Mouse (Mus musculus) urinary bladder, postnatal 4 days (tissue): ENCODE measurements around the gene Gm2696.
"Not testable (repeated sequence)": the region's sequence is repeated elsewhere in the genome, so short reads cannot be mapped to it uniquely, and the experiment has no call there.

Experiments
- DNase-seq, 2 experiments: peaks; one replicate each; pipeline ENCODE4 v3.0.0; 2021 to 2022; ENCODE audit warnings: low spot score in 2 of 2

Gene Gm2696

DNA sequence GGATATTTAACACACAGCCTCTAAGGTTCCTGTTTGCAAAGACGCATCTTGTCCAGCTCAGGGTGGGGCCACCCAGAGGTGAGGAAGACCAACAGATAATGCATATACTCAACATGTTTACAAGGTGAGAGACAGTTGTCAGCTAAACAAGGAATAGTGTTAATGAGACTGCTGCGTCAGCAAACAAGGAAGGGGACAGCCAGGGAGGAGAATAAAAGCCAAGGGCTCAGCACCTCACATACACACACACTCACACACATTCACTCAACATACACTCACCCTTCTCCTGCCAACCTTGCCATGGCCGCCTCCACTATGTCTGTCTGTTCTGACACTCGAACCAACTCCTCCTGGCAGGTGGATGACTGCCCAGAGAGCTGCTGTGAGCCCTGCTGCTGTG lies at the start of gene Gm2696:
Gm2696 (plus strand) TSS at position 301 of the 400 bp plus-strand sequence.
- no peak for DNase-seq

DNA sequence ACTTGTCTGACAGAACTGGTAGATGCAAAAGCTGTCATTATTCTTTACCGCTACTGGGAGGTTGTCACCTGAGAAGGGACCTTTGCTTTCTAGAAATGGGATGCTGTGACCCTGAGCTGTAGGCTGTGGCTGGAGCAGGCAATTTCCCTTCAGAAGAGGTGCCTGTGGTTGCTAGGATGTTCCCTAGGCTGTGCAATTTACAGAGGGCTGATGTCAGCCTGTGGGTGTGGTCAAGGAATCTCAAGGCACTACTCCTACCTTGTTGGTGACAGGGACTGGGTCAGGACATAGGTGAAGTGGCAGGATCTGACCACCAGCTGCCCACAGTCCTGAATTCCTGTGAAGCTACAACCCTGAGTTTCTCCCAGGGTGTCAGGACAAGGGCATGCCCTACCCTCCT lies 44.8 kb upstream of the Gm2696 start:
- no peak for DNase-seq

DNA sequence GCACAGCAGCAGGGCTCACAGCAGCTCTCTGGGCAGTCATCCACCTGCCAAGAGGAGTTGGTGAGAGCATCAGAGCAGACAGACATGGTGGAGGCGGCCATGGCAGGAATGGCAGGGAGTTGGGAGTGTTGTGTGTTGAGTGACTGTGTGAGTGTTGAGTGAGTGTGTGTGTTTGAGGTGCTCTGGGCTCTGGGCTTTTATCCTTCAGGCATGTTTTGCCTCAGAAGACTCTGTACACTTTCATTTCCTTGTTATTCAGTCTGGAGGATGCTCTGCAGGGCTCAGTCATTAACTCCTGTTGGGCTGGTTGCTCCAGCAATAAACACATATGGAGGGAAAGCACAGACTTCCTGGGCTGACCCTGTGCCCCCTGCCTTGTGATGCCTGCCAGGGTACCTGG lies 43.3 kb upstream of the Gm2696 start, which contains the start of gene Gm3238:
Gm3238 (minus strand) TSS at position 101 of the 400 bp plus-strand sequence.
- DNase-seq, result not testable (repeated sequence)

GRCm38 (mm10) chr10:77772142-77772541 lies 42.3 kb upstream of the Gm2696 start:
- not testable (repeated sequence) for DNase-seq

DNA sequence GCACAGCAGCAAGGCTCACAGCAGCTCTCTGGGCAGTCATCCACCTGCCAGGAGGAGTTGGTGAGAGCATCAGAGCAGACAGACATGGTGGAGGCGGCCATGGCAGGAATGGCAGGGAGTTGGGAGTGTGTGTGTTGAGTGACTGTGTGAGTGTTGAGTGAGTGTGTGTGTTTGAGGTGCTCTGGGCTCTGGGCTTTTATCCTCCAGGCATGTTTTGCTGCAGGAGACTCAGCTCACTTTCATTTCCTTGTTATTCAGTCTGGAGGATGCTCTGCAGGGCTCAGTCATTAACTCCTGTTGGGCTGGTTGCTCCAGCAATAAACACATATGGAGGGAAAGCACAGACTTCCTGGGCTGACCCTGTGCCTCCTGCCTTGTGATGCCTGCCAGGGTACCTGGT lies 37.6 kb upstream of the Gm2696 start, which contains the start of gene Gm7138:
Gm7138 (minus strand) TSS at position 101 of the 400 bp plus-strand sequence.
- not testable (repeated sequence) for DNase-seq

DNA sequence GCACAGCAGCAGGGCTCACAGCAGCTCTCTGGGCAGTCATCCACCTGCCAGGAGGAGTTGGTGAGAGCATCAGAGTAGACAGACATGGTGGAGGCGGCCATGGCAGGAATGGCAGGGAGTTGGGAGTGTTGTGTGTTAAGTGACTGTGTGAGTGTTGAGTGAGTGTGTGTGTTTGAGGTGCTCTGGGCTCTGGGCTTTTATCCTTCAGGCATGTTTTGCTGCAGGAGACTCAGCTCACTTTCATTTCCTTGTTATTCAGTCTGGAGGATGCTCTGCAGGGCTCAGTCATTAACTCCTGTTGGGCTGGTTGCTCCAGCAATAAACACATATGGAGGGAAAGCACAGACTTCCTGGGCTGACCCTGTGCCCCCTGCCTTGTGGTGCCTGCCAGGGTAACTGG lies 32.0 kb upstream of the Gm2696 start, which contains the start of gene Gm3250:
Gm3250 (minus strand) TSS at position 101 of the 400 bp plus-strand sequence.
- DNase-seq, result not testable (repeated sequence)

DNA sequence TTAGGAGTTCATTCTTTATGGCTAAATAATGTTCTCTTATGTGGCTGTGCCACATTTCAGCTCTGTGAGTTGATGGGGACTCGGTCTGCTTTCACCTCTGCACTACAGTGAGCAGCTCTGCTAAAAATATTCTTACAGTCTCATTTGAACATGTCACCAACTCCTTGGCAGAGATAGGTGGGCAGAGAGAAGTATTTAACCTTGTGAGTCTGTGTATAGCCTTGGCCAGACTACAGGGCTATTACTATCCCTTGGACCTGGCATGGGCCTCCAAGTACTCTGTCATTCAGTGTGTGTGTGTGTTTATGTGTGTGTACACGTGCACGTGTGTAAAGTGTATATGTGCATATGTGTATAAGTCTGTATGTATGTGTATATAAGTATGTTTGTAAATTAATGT lies 31.1 kb upstream of the Gm2696 start:
- not testable (repeated sequence) for DNase-seq

GRCm38 (mm10) chr10:77787876-77788275 lies 26.6 kb upstream of the Gm2696 start, which contains the start of gene Gm7137:
Gm7137 (minus strand) TSS chr10:77788200.
- not testable (repeated sequence) for DNase-seq

DNA sequence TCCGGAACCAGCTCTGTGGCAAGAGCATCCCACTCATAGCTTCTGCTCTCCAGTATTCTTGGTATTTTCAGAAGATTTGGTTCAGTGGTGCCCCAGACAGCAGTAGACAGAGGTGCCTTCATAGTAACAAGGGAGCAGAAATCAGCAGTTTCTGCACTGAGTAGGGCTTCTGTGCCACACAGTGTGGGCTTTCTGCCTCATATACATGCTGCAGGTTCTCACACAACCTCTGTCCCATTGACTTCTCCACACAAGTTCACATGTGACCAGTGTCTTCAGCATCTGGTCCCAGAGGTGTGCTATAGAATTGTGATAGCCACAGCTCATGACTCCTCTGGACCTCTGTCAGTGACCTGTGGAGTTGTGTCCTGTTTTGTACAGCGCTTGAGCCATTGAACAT lies 25.9 kb upstream of the Gm2696 start:
- no peak for DNase-seq

DNA sequence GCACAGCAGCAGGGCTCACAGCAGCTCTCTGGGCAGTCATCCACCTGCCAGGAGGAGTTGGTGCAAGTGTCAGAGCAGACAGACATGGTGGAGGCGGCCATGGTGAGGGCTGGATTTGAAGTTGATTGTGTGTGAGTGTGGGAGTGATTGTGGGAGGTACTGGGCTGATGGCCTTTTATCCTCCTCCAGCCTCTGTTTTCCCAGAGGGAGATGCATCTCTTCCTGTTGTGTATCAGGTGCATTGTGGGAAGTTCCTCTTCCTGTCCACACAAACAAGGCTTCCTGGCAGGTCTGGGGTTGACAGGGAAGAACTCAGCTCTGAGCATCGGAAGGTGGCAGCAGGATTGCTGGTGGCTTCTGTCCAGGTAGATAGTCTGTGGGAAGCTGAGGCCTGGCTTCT lies 19.5 kb upstream of the Gm2696 start, which contains the start of gene Gm9639:
Gm9639 (minus strand) TSS at position 101 of the 400 bp plus-strand sequence.
- no peak for DNase-seq

DNA sequence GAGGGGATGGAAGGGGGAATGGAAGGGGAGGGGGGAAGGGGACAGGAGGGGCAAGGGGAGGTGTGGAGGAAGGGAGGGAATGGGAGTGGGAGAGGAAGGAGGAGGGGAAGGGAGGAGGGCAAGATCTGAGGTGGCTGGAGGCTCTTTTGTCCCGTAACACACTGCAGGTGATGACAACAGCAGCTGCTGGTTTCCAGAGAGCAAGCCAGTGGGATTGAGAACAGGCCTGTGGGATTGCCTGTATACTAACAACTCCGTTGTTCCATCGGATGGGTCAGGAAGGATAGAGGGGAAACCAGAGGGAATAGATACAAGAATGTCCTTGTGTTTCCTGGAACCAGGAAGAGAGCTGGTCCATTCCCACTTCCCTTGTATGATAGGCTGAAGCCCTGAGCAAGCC lies 16.8 kb upstream of the Gm2696 start:
- DNase-seq, result no peak

DNA sequence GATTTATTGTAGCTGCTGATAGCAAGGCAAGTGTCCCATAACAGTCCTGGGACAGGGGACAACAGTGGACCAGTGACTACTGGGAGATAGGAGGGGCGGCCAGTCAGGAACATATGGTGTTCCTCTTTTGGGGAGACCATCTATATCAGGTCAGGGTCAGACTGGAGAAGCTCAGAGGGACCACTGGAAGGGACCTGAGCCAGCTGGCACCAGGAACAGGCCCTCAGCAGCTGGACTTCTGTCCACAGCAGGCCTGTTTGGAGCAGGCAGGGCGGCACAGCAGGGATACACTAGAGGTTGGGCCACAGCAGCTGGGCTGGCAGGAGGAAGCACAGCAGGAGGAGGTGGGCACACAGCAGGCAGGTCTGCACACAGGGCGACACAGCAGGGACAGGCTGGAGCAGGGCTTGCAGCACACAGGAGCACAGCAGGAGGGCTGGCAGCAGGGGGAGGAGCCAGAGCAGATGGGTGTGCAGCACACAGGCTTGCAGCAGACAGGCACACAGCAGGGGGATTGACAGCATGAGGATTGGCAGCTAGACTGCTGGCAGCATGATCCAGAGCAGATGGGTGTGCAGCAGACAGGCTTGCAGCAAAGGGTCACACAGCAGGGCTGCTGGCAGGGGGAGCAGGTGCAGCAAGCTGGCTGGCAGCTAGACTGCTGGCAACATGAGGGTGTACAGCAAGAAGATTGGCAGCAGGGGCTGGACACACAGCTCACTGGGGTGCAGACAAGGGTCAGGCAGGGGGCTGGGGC lies 16.1 kb upstream of the Gm2696 start:
- not testable (repeated sequence) for DNase-seq

- DNase-seq, result no peak
Observed at GRCm38 (mm10) chr10:77798921-77799508, 15.5 kb upstream of the Gm2696 start, which contains the start of gene Gm19668. Gm19668 (minus strand) TSS chr10:77799133.

- no peak for DNase-seq
Observed at GRCm38 (mm10) chr10:77804095-77804494, 10.4 kb upstream of the Gm2696 start.

DNA sequence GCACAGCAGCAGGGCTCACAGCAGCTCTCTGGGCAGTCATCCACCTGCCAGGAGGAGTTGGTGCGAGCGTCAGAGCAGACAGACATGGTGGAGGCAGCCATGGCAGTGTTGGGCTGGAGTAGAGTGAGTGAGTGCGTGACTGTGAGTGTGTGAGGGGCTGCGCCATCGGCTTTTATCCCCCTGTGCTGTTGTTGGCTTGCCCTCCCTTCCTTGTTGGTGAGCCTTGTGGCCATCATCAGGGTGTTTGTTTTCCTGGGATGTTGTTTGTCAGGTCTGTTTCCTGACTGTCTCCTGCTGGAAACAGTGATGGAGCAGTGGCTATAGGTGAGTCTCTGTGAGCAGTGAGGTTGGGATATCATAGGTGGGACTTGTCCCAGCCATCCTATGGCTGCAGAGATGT lies 2.7 kb upstream of the Gm2696 start, which contains the start of gene Gm9507:
Gm9507 (minus strand) TSS at position 101 of the 400 bp plus-strand sequence.
- peak in 1 of 2 experiments; percentile 47 for DNase-seq

- no peak for DNase-seq
Observed at GRCm38 (mm10) chr10:77815514-77815913, 1.0 kb downstream of the Gm2696 start.

DNA sequence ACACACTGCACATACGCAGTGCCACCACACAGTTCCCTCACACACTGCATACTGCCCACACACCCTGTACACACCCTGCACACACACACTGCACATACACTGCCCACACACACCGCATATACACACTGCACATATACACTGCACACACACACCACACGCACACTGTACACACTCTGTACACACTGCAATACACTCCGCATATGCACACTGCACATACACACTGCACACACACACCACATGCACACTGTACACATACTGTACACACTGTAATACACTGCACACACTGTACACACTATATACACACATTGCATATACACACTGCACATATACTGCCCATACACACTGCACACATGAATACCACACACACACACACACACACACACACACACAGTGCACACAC lies 4.0 kb downstream of the Gm2696 start:
- DNase-seq, result no peak

DNA sequence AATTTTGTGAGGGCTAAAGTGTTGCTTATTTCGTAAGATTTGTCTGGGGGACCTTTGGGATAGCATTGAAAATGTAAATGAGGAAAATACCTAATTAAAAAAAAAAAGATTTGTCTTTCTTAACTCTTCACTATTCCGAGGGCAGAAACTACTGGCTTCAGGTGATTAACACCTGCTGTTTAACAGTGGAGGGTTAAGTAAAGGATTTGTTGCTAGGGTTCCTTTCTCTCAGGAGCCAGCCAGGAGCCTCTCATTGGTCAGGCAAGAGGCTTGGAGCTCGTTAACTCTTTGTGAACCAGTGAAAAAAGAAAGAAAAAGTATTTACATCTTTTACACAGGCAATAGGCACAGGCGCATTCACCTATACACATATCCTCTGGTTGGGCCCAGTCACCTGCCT lies 4.7 kb downstream of the Gm2696 start:
- DNase-seq, result no peak

- no peak for DNase-seq
Observed at GRCm38 (mm10) chr10:77826951-77827350, 12.5 kb downstream of the Gm2696 start, which contains the start of gene Krtap10-4. Krtap10-4 (minus strand) TSS chr10:77827095.

- DNase-seq, result no peak
Observed at GRCm38 (mm10) chr10:77835647-77836046, 21.2 kb downstream of the Gm2696 start, which contains the start of gene Krtap10-10. Krtap10-10 (plus strand) TSS chr10:77835947.

DNA sequence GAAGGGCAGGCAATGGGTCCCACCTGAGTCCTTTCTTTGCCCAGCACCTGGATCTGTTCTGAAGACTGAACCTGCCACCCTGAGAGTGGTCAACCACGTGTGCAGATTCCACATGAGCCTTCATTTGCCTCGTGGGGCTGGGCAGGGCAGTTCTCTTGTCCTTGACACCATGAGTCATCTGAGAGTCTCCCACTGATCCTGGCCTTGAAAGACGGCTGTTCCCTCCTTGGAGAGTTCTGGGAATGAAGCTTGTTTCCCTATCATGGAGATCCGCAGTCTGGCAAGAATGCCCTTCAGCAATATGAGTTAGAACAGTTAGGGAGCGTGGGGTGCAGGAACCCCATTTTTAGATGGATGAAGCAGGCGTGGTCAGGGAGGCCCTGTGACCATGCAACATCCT lies 24.5 kb downstream of the Gm2696 start:
- DNase-seq, result no peak

DNA sequence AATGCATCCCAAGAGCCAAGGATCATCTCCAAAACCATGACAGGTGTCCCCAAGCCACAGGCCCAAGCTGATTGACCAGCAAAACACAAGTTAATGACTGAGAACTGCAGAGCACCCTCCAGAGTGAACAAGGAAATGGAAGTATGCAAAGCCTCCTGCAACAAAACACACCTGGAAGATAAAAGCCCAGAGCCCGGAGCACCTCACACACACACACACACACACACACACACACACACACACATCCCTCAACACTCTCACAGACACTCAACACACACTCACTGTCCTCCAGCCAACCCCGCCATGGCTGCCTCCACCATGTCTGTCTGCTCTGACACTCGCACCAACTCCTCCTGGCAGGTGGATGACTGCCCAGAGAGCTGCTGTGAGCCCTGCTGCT lies 32.0 kb downstream of the Gm2696 start, which contains the start of gene Gm36176:
Gm36176 (plus strand) TSS at position 301 of the 400 bp plus-strand sequence.
- DNase-seq, result no peak
